Mouse (Mus musculus): ENCODE results near the gene Klhl36. TPM values are rescaled to one million over a fixed set of nuclear protein-coding genes. Genes with fewer than 3 reads are reported as not detected.
"Not testable (repeated sequence)": the region's sequence is repeated elsewhere in the genome, so short reads cannot be mapped to it uniquely, and the experiment has no call there.

Gene Klhl36
- polyA plus RNA-seq, 1 experiment from 2014 or later: 12.2 TPM

GRCm38 (mm10) chr8:119840275-119840808, 21.7 kb upstream of the Klhl36 start, which contains the start of gene Cotl1:
TSS of gene Cotl1 (minus strand) at chr8:119840544.
- H3K27me3 ChIP-seq (replicated peaks; ENCODE audit: control insufficient read depth, insufficient read depth, low read length): no peaks in the 10 kb centered on the region
- peak within 1 kb of the TSS; percentile 95 for H3K27ac ChIP-seq (ENCODE audit: low read length)
- peak within 1 kb of the TSS; percentile 89 for H3K9ac ChIP-seq (ENCODE audit: low read depth, low read length)
- peaks cover 24% of the 10 kb centered on the region for H3K4me1 ChIP-seq (ENCODE audit: control insufficient read depth, insufficient read depth, low read length)
- no peaks in the 10 kb centered on the region for H3K9me3 ChIP-seq (ENCODE audit: control insufficient read depth, low read length)
- peak; percentile 87 for ATAC-seq
- no peaks in the 10 kb centered on the region for H3K36me3 ChIP-seq (ENCODE audit: control insufficient read depth, insufficient read depth, low read length)
- H3K4me2 ChIP-seq (ENCODE audit: low read depth, low read length): peak within 1 kb of the TSS; percentile 81
- H3K4me3 ChIP-seq (ENCODE audit: low read length): peak within 1 kb of the TSS; percentile 75
- under 1% methylated on average over 46 of the region's 57 CpGs for whole genome bisulfite sequencing

- Histone ChIP-seq H3K4me3 (ENCODE audit: low read length) (peak overlapping the region; percentile 75), H3K9me3 (ENCODE audit: control insufficient read depth, low read length) (no peaks in the 10 kb centered on the region), H3K4me1 (ENCODE audit: control insufficient read depth, insufficient read depth, low read length) (peaks cover 23% of the 10 kb centered on the region), H3K9ac (ENCODE audit: low read depth, low read length) (peak overlapping the region; percentile 64), H3K27ac (ENCODE audit: low read length) (peak overlapping the region; percentile 95), H3K36me3 (ENCODE audit: control insufficient read depth, insufficient read depth, low read length) (no peaks in the 10 kb centered on the region), H3K4me2 (ENCODE audit: low read depth, low read length) (peak overlapping the region; percentile 81), H3K27me3 (replicated peaks; ENCODE audit: control insufficient read depth, insufficient read depth, low read length) (no peaks in the 10 kb centered on the region)
- ATAC-seq: peak; percentile 79
- 11% methylated on average over 8 of the region's 8 CpGs for WGBS
Observed at GRCm38 (mm10) chr8:119840905-119841411, 21.1 kb upstream of the Klhl36 start.

GRCm38 (mm10) chr8:119843444-119843843, 18.6 kb upstream of the Klhl36 start:
- Histone ChIP-seq H3K4me1 (ENCODE audit: control insufficient read depth, insufficient read depth, low read length) (peaks cover 4% of the 10 kb centered on the region; the same call in 1 of the 2 replicates), H3K9me3 (ENCODE audit: control insufficient read depth, low read length) (no peaks in the 10 kb centered on the region)
- WGBS: 2% methylated on average over 4 of the region's 4 CpGs

GRCm38 (mm10) chr8:119844577-119844976, 17.5 kb upstream of the Klhl36 start:
- peak overlapping the region; percentile 3 for H3K27ac ChIP-seq (ENCODE audit: low read length)
- no peak overlapping the region for H3K4me3 ChIP-seq (ENCODE audit: low read length)
- no peak for ATAC-seq
- no peaks in the 10 kb centered on the region for H3K27me3 ChIP-seq (replicated peaks; ENCODE audit: control insufficient read depth, insufficient read depth, low read length)
- H3K9ac ChIP-seq (ENCODE audit: low read depth, low read length): no peak overlapping the region
- H3K9me3 ChIP-seq (ENCODE audit: control insufficient read depth, low read length): peaks cover 6% of the 10 kb centered on the region; the same call in 1 of the 2 replicates
- WGBS: 19% methylated on average over 8 of the region's 8 CpGs
- H3K36me3 ChIP-seq (ENCODE audit: control insufficient read depth, insufficient read depth, low read length): no peaks in the 10 kb centered on the region
- H3K4me1 ChIP-seq (ENCODE audit: control insufficient read depth, insufficient read depth, low read length): no peaks in the 10 kb centered on the region
- 0 out of 2 replicates have a peak overlapping the region, but pooled peaks have one; percentile 13 for H3K4me2 ChIP-seq (ENCODE audit: low read depth, low read length)

More at GRCm38 (mm10) chr8:119843444-119843843, 18.6 kb upstream of the Klhl36 start:
- Histone ChIP-seq H3K27me3 (replicated peaks; ENCODE audit: control insufficient read depth, insufficient read depth, low read length) (no peaks in the 10 kb centered on the region), H3K36me3 (ENCODE audit: control insufficient read depth, insufficient read depth, low read length) (no peaks in the 10 kb centered on the region), H3K4me2 (ENCODE audit: low read depth, low read length) (no peak overlapping the region), H3K27ac (ENCODE audit: low read length) (no peak overlapping the region), H3K4me3 (ENCODE audit: low read length) (no peak overlapping the region), H3K9ac (ENCODE audit: low read depth, low read length) (no peak overlapping the region)
- ATAC-seq: no peak

GRCm38 (mm10) chr8:119845741-119846140, 16.3 kb upstream of the Klhl36 start:
- H3K4me3 ChIP-seq (ENCODE audit: low read length); H3K36me3 ChIP-seq (ENCODE audit: control insufficient read depth, insufficient read depth, low read length); H3K27me3 ChIP-seq (replicated peaks; ENCODE audit: control insufficient read depth, insufficient read depth, low read length); H3K9ac ChIP-seq (ENCODE audit: low read depth, low read length); H3K27ac ChIP-seq (ENCODE audit: low read length); H3K9me3 ChIP-seq (ENCODE audit: control insufficient read depth, low read length); H3K4me2 ChIP-seq (ENCODE audit: low read depth, low read length); ATAC-seq; H3K4me1 ChIP-seq (ENCODE audit: control insufficient read depth, insufficient read depth, low read length): not testable (repeated sequence)
- 81% methylated on average over 7 of the region's 7 CpGs for WGBS

- no peaks in the 10 kb centered on the region for H3K4me1 ChIP-seq (ENCODE audit: control insufficient read depth, insufficient read depth, low read length)
- H3K9me3 ChIP-seq (ENCODE audit: control insufficient read depth, low read length): peaks cover 6% of the 10 kb centered on the region; the same call in 1 of the 2 replicates
- no peak overlapping the region for H3K4me3 ChIP-seq (ENCODE audit: low read length)
- no peak overlapping the region for H3K27ac ChIP-seq (ENCODE audit: low read length)
- H3K4me2 ChIP-seq (ENCODE audit: low read depth, low read length): no peak overlapping the region
- WGBS: 86% methylated on average over 16 of the region's 16 CpGs
- no peaks in the 10 kb centered on the region for H3K27me3 ChIP-seq (replicated peaks; ENCODE audit: control insufficient read depth, insufficient read depth, low read length)
- ATAC-seq: no peak
- H3K9ac ChIP-seq (ENCODE audit: low read depth, low read length): no peak overlapping the region
- no peaks in the 10 kb centered on the region for H3K36me3 ChIP-seq (ENCODE audit: control insufficient read depth, insufficient read depth, low read length)
Observed at GRCm38 (mm10) chr8:119847232-119847922, 14.7 kb upstream of the Klhl36 start.

- Histone ChIP-seq H3K9me3 (ENCODE audit: control insufficient read depth, low read length) (peaks cover 6% of the 10 kb centered on the region; the same call in 1 of the 2 replicates), H3K36me3 (ENCODE audit: control insufficient read depth, insufficient read depth, low read length) (no peaks in the 10 kb centered on the region), H3K9ac (ENCODE audit: low read depth, low read length) (no peak overlapping the region), H3K4me3 (ENCODE audit: low read length) (no peak overlapping the region), H3K4me1 (ENCODE audit: control insufficient read depth, insufficient read depth, low read length) (no peaks in the 10 kb centered on the region), H3K27me3 (replicated peaks; ENCODE audit: control insufficient read depth, insufficient read depth, low read length) (no peaks in the 10 kb centered on the region), H3K4me2 (ENCODE audit: low read depth, low read length) (no peak overlapping the region), H3K27ac (ENCODE audit: low read length) (no peak overlapping the region)
- WGBS: 73% methylated on average over 8 of the region's 8 CpGs
- no peak for ATAC-seq
Observed at GRCm38 (mm10) chr8:119853521-119853920, 8.5 kb upstream of the Klhl36 start.

- Histone ChIP-seq H3K4me2 (ENCODE audit: low read depth, low read length) (no peak overlapping the region), H3K4me3 (ENCODE audit: low read length) (no peak overlapping the region), H3K36me3 (ENCODE audit: control insufficient read depth, insufficient read depth, low read length) (no peaks in the 10 kb centered on the region), H3K9ac (ENCODE audit: low read depth, low read length) (no peak overlapping the region), H3K27me3 (replicated peaks; ENCODE audit: control insufficient read depth, insufficient read depth, low read length) (no peaks in the 10 kb centered on the region), H3K4me1 (ENCODE audit: control insufficient read depth, insufficient read depth, low read length) (no peaks in the 10 kb centered on the region), H3K27ac (ENCODE audit: low read length) (no peak overlapping the region), H3K9me3 (ENCODE audit: control insufficient read depth, low read length) (peaks cover 6% of the 10 kb centered on the region; the same call in 1 of the 2 replicates)
- ATAC-seq: no peak
- WGBS: 57% methylated on average over 5 of the region's 5 CpGs
Observed at GRCm38 (mm10) chr8:119854035-119854434, 8.0 kb upstream of the Klhl36 start.

GRCm38 (mm10) chr8:119855656-119856055, 6.4 kb upstream of the Klhl36 start:
- no peak for ATAC-seq

More at GRCm38 (mm10) chr8:119855656-119856055, 6.4 kb upstream of the Klhl36 start:
- Histone ChIP-seq H3K9ac (ENCODE audit: low read depth, low read length) (no peak overlapping the region), H3K9me3 (ENCODE audit: control insufficient read depth, low read length) (no peaks in the 10 kb centered on the region), H3K27ac (ENCODE audit: low read length) (no peak overlapping the region), H3K4me1 (ENCODE audit: control insufficient read depth, insufficient read depth, low read length) (no peaks in the 10 kb centered on the region), H3K36me3 (ENCODE audit: control insufficient read depth, insufficient read depth, low read length) (no peaks in the 10 kb centered on the region), H3K4me2 (ENCODE audit: low read depth, low read length) (no peak overlapping the region), H3K27me3 (replicated peaks; ENCODE audit: control insufficient read depth, insufficient read depth, low read length) (no peaks in the 10 kb centered on the region), H3K4me3 (ENCODE audit: low read length) (no peak overlapping the region)
- WGBS: 84% methylated on average over 5 of the region's 5 CpGs
